Comparison of ENCODE assay signal across 29 mouse cellular contexts in genomic region chr2:51937004-51937403, GRCm38 (mm10). TPM values are rescaled to one million over a fixed set of nuclear protein-coding genes. Genes with fewer than 3 reads are reported as not detected.
DNase-seq lines count a peak whose midpoint lies in the region; ATAC-seq and TF ChIP-seq lines count a peak whose summit lies in the region.
"Had no signal": no experiment of that assay in that cellular context is flagged by ENCODE, and none has a peak within 500 bp of the region (broad histone marks: within the 10 kb centered on the region; RNA-seq: fewer than 3 reads in every experiment).

No protein-coding gene starts in this region.

- DNase-seq in liver (no peak), R1 (ENCODE audit: low read depth, low spot score) (peak; percentile 25)
- no peak for DNase-seq in testis, postnatal 10 days (ENCODE audit: low spot score)
- DNase-seq in right cerebral cortex, postnatal 14 days, result no peak
- DNase-seq: adrenal gland, adult 8-10 months; B cell, adult 2 months; cerebellum, adult 2 months; cerebellum, postnatal 14 days; gastrocnemius, postnatal 14 days; kidney, adult 2 months; kidney, postnatal 36 days; spleen, adult 18-20 months; thymus, adult 2 months; thymus, postnatal 36 days had no signal

- H3K4me2 ChIP-seq in liver, embryonic 12.5 days, result no peak overlapping the region
- H3K4me2 ChIP-seq: embryonic facial prominence, embryonic 15.5 days; forebrain, embryonic 13.5 days; heart, embryonic 12.5 days; hindbrain, embryonic 15.5 days; limb, embryonic 13.5 days had no signal

- H3K36me3 ChIP-seq in liver, embryonic 12.5 days, result peaks cover 4% of the 10 kb centered on the region; the same call in 1 of the 2 replicates
- no peaks in the 10 kb centered on the region for H3K36me3 ChIP-seq in testis, adult 2 months (ENCODE audit: control insufficient read depth, insufficient read depth, low read length)
- H3K36me3 ChIP-seq: embryonic facial prominence, embryonic 10.5 days; embryonic facial prominence, embryonic 15.5 days; heart, embryonic 12.5 days; hindbrain, embryonic 15.5 days; limb, embryonic 13.5 days; midbrain, embryonic 10.5 days had no signal

- no peak overlapping the region for H3K4me3 ChIP-seq in liver, embryonic 12.5 days
- peak overlapping the region; percentile 43; the same call in 1 of the 2 replicates for H3K4me3 ChIP-seq in testis, adult 2 months (ENCODE audit: control insufficient read depth, low read depth, low read length)
- H3K4me3 ChIP-seq: embryonic facial prominence, embryonic 10.5 days; embryonic facial prominence, embryonic 15.5 days; forebrain, embryonic 13.5 days; heart, embryonic 12.5 days; hindbrain, embryonic 15.5 days; layer of hippocampus, adult 2 months; limb, embryonic 13.5 days; midbrain, embryonic 10.5 days had no signal

- H3K9me3 ChIP-seq in liver, embryonic 12.5 days (replicated peaks), result no peaks in the 10 kb centered on the region
- H3K9me3 ChIP-seq: embryonic facial prominence, embryonic 10.5 days; embryonic facial prominence, embryonic 15.5 days; forebrain, embryonic 13.5 days; heart, embryonic 12.5 days; hindbrain, embryonic 15.5 days; limb, embryonic 13.5 days; midbrain, embryonic 10.5 days had no signal

- ATAC-seq in liver, embryonic 12.5 days, result no peak
- ATAC-seq in monocyte, adult 5-6 weeks (replicated peaks; ENCODE audit: insufficient number of reproducible peaks, low FRiP score, low TSS enrichment, poor library complexity, severe bottlenecking), result no peak
- ATAC-seq: activated CD4-positive, CD25-positive, alpha-beta regulatory T cell, adult 4 months; forebrain, embryonic 13.5 days; inflammation-experienced regulatory T-cells, adult 6 months; midbrain, embryonic 16.5 days had no signal

- TF ChIP-seq POLR2A in testis, adult 2 months (IDR thresholded peaks at IDR 0.05; ENCODE audit: control insufficient read depth, low read depth, low read length), result no peak

- H3K27ac ChIP-seq in liver, embryonic 12.5 days, result peak overlapping the region; percentile 11; the same call in 1 of the 2 replicates
- H3K27ac ChIP-seq in testis, adult 2 months (ENCODE audit: control insufficient read depth, insufficient read depth, low read depth, low read length), result no peak overlapping the region
- H3K27ac ChIP-seq: embryonic facial prominence, embryonic 10.5 days; embryonic facial prominence, embryonic 15.5 days; forebrain, embryonic 13.5 days; hindbrain, embryonic 15.5 days; layer of hippocampus, adult 2 months; limb, embryonic 13.5 days; macrophage; midbrain, embryonic 10.5 days had no signal

- no peak for TF ChIP-seq CTCF in testis, adult 2 months (IDR thresholded peaks at IDR 0.05; ENCODE audit: control insufficient read depth, insufficient read depth, insufficient replicate concordance, low read depth, low read length)

- H3K9ac ChIP-seq in liver, embryonic 12.5 days, result no peak overlapping the region
- H3K9ac ChIP-seq: embryonic facial prominence, embryonic 15.5 days; forebrain, embryonic 13.5 days; heart, embryonic 12.5 days; hindbrain, embryonic 15.5 days; limb, embryonic 13.5 days had no signal

- H3K4me1 ChIP-seq in liver, embryonic 12.5 days, result peaks cover 70% of the 10 kb centered on the region
- H3K4me1 ChIP-seq in testis, adult 2 months (ENCODE audit: control insufficient read depth, insufficient read depth, low read length), result peaks cover 5% of the 10 kb centered on the region

- whole genome bisulfite sequencing in liver, embryonic 12.5 days (ENCODE audit: insufficient replicate concordance), result 58% methylated on average over 6 of the region's 6 CpGs

- no peaks in the 10 kb centered on the region for H3K27me3 ChIP-seq in liver, embryonic 12.5 days (replicated peaks)
- H3K27me3 ChIP-seq in testis, adult 2 months (ENCODE audit: control insufficient read depth, insufficient read depth, low read length), result no peaks in the 10 kb centered on the region
- H3K27me3 ChIP-seq: embryonic facial prominence, embryonic 15.5 days; heart, embryonic 12.5 days had no signal

RNA-seq across cellular contexts. Expression of gene Rbm43, which starts 2.0 kb away (rescaled TPM):
- 25.3 and 27.3 TPM in 2 replicates for polyA plus RNA-seq in liver, embryonic 12.5 days (2016; fragmentation: Nextera tagmentation; extraction: Ambion mirVana)
- polyA plus RNA-seq in testis, adult 2 months (2012; rRNA removed), result 14.3 and 23.2 TPM in 2 replicates
- 15.0 to 30.3 TPM (median 16.0 TPM) in 3 replicates for total RNA-seq in monocyte, adult 5-6 weeks (2017)

RNA-seq across cellular contexts. Expression of gene Nmi, which starts 36.3 kb away (rescaled TPM):
- polyA plus RNA-seq in liver, embryonic 12.5 days (2016; fragmentation: Nextera tagmentation; extraction: Ambion mirVana), result 9.0 and 10.0 TPM in 2 replicates
- polyA plus RNA-seq in testis, adult 2 months (2012; rRNA removed), result 0.85 and 1.1 TPM in 2 replicates
- 91.7 to 159 TPM (median 151 TPM) in 3 replicates for total RNA-seq in monocyte, adult 5-6 weeks (2017)
